Mouse (Mus musculus): ENCODE measurements around the gene Cmas.

DNA sequence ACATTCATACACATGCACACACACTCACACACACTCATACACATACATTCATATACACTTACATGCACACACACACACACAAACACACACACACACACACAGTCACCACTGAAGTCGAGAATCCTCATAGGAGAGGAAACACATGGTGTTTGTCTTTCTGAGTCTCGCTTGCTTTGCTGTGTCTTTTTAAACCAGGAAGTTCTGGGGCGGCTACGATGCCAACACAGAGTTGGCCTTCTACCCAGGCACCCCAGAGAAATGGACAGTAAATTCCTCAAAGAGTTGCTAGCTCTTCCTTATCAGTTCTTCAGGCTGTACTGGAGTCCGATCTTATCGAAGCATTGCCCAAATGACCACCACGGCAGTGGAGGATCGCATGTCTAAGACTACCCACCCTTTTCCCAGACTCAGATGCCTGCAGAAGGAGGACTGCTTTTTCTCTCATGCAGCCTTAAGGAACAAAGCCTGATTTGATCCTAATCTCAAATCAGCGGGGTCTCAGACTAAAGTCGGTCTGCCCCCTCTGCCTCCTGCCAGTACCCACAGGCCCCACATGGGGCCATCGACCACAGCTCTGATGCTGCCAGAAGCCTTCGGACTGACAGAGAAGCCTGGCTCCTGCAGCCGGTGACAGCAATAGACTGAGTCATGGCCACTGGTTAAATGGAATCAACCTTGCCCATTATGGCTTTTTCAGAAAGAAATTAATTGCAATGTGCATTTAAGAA is 35.9 kb downstream of the Cmas start:
- TF ChIP-seq POLR2A (IDR thresholded peaks at IDR 0.05; ENCODE audit: borderline replicate concordance, extremely low read depth, insufficient read depth, insufficient read length, poor library complexity, severe bottlenecking) (no peak), CTCF (IDR thresholded peaks at IDR 0.05; ENCODE audit: borderline replicate concordance, extremely low read depth, insufficient read depth, insufficient read length) (no peak)
